Mouse (Mus musculus): ENCODE results near the gene Thbs1. TPM values are rescaled to one million over a fixed set of nuclear protein-coding genes. Genes with fewer than 3 reads are reported as not detected.
"Not testable (repeated sequence)": the region's sequence is repeated elsewhere in the genome, so short reads cannot be mapped to it uniquely, and the experiment has no call there.

The Thbs1 gene
- total RNA-seq, 2 experiments from 2014 or later: 16.7 to 55.2 TPM

GRCm38 (mm10) chr2:118113808-118114524 is 2.3 kb downstream of the Thbs1 start:
- no peak for DNase-seq

DNA sequence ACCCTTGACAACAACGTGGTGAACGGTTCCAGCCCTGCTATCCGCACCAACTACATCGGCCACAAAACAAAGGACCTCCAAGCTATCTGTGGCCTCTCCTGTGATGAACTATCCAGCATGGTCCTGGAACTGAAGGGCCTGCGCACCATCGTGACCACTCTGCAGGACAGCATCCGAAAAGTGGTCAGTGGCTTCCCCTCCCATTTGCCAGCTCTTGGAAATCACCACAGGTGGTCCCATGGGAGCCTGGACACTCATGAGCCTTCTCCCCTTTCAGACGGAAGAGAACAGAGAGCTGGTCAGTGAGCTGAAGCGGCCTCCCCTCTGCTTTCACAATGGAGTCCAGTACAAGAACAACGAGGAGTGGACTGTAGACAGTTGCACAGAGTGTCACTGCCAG is 3.0 kb downstream of the Thbs1 start:
- no peak for DNase-seq

- DNase-seq: no peak
Observed at GRCm38 (mm10) chr2:118115647-118116046, 4.0 kb downstream of the Thbs1 start.

GRCm38 (mm10) chr2:118116180-118116579 is 4.5 kb downstream of the Thbs1 start:
- no peak for DNase-seq

- no peak for DNase-seq
Observed at GRCm38 (mm10) chr2:118116754-118117290, 5.1 kb downstream of the Thbs1 start.

DNA sequence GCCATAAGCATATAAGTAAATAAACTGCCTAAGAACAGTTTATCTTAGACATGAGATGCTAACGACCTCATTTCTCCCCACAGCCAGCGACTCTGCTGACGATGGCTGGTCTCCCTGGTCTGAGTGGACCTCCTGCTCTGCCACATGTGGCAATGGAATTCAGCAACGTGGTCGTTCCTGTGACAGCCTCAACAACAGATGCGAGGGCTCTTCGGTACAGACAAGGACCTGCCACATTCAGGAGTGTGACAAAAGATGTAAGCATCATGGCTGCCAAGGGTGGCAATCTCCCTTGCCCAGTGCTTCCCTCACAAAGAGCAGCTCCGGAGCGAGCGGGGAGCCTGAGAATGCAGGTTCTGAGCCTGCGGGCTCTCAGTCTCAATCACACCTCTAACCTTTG is 5.7 kb downstream of the Thbs1 start:
- no peak for DNase-seq

GRCm38 (mm10) chr2:118118045-118118444 is 6.4 kb downstream of the Thbs1 start:
- DNase-seq: no peak

DNA sequence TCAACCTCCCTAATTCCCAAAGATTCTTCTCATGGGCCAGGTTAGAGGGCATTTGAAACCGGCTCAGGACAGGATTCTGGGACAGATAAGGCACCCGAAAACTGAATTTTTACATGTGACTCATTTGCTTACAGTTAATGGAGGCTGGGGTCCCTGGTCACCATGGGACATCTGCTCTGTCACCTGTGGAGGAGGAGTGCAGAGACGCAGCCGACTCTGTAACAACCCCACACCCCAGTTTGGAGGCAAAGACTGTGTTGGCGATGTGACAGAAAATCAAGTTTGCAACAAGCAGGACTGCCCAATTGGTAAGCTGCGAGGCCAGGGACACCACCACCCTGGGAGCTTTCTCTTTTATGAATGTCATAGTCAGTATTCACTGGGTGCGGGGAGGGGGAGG is 6.8 kb downstream of the Thbs1 start:
- DNase-seq: no peak

DNA sequence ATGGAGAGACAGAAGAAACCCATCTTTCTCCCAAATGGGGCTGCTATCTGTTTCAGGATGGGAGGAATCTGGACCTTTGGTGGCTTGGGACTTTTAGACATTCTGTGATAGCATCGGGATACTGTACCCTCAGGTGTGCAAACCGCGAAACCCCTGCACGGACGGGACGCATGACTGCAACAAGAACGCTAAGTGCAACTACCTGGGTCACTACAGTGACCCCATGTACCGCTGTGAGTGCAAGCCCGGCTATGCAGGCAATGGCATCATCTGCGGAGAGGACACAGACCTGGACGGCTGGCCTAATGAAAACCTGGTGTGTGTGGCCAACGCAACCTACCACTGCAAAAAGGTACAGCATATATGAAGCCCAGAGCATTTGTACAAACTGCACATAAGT is 8.0 kb downstream of the Thbs1 start:
- no peak for DNase-seq

- DNase-seq: no peak
Observed at GRCm38 (mm10) chr2:118120095-118120494, 8.4 kb downstream of the Thbs1 start.

DNA sequence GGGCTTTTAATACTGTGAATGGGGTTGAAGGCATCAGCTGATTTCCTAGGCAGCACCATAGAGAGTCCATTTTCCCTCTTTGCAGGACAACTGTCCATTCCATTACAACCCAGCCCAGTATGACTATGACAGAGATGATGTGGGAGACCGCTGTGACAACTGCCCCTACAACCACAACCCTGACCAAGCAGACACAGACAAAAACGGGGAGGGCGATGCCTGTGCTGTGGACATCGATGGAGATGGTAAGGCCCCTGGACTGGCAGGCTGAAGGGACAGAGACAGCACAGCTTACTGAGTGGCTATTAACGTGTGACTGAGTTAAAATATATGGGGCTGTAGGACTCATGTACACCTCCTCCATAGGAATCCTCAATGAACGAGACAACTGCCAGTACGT is 9.1 kb downstream of the Thbs1 start:
- no peak for DNase-seq

- DNase-seq: no peak
Observed at GRCm38 (mm10) chr2:118122291-118122690, 10.6 kb downstream of the Thbs1 start.

DNA sequence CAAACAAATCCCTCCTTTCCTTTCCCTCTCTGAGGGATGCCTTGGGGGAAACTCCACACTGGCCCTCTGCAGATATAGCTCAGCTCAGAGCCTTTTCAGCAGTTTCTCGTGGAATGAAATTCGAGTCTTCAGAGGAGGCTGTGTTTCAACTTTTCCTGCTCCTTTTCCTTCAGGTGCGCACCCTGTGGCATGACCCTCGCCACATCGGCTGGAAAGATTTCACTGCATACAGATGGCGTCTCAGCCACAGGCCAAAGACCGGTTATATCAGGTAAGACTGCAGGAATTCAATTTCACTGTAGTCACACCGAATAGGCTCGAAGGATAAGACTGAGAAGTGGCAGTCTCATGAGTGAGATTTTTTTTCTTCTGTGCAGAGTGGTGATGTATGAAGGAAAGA is 12.1 kb downstream of the Thbs1 start:
- DNase-seq: no peak

DNA sequence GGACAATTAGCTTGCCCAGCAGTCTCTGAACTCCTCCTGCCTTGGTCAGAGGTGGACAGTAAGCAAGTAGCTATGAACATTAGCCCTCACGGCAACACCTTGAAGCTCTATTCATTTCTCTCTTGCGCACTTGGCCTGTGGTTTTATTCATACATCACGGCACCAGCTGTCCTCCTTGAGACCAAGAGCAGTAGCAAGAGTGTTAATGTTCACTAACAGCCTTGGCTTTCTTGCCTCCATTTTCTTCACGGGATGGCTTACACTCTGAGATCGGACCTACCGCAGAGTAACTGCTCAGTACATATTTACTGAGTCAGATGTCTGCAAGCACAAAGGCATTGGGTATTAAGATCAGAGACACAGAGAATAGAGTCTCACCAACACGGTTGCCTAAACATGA is 12.8 kb downstream of the Thbs1 start:
- DNase-seq: no peak

GRCm38 (mm10) chr2:118125211-118125939 is 13.7 kb downstream of the Thbs1 start:
- DNase-seq: peak in 1 of 2 experiments; percentile 39

DNA sequence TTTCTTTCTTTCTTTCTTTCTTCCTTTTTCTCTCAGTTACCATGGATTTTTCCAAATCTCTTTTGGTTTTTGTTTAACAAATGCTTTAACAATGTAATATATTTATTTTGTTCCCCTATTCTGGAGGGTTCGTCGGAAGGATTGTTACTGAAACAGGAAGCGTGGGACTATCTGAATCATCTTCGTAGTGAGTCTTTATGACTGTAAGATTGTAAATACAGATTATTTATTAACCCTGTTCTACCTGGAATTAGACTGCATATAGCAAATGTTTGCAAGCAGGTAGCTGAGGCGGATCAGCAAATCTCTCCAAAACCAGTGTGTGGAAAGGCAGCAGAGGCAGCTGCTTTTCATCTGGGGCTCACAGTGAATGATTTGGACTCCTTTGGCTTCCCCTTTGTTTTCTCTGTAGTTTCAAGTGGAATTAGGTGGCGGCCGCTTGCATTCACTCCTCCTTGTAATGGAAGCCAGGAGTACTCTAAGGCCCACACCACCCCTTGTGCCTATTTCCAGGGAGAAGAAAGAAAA is 14.3 kb downstream of the Thbs1 start:
- no peak for DNase-seq

DNA sequence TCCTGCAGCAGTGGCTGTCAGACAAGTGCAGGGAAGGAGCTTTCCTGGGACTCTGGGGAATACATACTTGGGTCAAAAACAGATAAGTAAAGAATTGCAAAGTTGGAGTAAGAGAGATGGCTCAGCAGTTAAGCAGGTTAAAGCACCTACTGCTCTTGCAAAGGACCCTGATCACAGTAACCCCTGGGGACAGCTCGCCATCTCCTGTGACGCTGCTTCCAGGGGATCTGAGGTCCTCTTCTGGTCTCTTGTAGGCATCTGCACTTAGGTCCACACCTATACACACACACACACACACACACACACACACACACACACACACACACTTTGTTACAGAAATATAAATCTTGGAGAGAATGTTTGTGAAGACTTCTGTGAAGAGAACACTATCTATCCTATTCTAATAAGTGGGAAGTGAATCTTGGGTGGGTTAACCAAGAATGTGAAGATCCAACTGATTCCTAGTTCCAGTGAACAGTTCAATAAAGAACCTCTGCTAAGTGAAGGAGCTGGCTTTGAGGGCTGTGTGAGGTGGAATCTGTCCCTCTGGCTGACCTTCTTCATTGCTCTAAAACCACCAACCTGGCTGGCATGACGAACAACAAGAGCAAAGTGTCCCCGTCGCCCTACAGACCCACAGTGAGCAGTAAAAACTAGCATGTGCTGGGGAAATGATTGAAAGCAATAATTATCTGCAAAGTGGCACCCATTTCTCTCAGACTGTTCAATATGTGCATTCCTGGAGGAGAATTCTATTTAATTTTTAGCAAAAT is 16.0 kb downstream of the Thbs1 start:
- DNase-seq: no peak

DNA sequence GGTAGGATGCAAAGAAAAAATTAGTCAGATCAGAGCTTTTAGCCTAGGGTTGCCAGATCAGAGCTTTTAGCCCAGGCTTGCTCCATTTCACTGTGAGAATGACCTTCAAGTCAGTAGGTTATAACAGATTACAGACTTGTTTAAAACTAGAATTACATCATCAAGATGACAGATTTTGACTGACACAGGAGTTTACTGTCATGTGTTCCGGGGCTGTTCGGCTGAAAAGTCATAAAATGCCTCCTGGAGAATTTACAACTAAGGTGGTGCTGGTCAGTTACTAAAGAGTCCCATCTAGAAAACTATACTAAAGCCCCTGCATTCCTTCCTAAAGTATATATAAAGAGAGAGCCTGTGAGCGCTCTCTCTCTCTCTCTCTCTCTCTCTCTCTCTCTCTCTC is 16.6 kb downstream of the Thbs1 start:
- DNase-seq: no peak

- DNase-seq: no peak
Observed at GRCm38 (mm10) chr2:118137071-118137470, 25.4 kb downstream of the Thbs1 start.

- DNase-seq: no peak
Observed at GRCm38 (mm10) chr2:118137776-118138175, 26.1 kb downstream of the Thbs1 start.

DNA sequence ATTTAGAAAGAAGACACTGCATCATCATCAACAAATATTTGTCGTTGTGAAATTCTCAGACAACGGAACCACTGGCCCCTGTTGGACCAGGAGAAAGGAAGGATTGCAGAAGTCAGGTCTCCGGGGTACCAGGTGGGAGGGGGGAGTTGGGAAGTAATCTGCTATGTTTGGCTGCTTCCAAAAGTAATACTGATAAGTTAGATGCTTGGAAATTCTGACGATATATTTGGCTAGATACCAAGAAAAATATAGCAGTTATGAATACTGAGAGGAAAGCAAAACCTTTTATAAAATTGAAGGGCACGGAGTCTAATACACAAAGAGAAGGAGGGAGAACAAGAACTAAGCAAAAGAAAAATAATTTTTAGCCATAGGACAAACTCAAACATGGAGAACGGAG is 27.6 kb downstream of the Thbs1 start:
- no peak for DNase-seq

DNA sequence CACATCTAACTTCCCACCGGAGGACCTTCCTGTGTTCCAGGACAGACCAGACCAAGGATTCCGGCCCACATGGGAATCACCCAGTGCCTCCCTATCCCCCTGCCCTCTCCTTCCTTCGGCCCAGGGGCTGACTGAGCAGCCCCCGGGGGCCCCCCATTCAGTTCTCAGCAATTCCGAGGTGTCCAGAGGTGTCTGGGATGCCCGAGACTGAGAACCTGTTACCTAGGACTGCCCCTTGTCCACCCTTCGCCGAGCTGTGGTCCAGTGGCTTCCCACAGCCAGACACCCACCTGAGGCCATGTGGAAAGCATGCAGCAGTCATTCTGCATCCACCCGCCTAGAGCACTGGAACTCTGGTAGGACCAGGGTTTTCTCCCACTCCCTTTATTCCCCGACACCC is 30.0 kb downstream of the Thbs1 start:
- no peak for DNase-seq

GRCm38 (mm10) chr2:118147749-118148148 is 36.1 kb downstream of the Thbs1 start:
- DNase-seq: not testable (repeated sequence)
